Mouse (Mus musculus): ENCODE measurements at regions not wholly inside any gene's neighbourhood (a gene's known extent, or its start where the extent isn't known, plus 50 kb on each side); places are given as distances from the start of the nearest gene placed in this dataset.

GRCm38 (mm10) chr16:77166722-77167121, 153.2 kb downstream of the Usp25 start:
- peak in 1 of 2 experiments; percentile 16 for DNase-seq (ENCODE audit: low spot score in 2 of 2)

GRCm38 (mm10) chr16:77173026-77173692, 159.7 kb downstream of the Usp25 start:
- DNase-seq (ENCODE audit: low spot score in 2 of 2), result no peak

GRCm38 (mm10) chr16:77174744-77175432, 161.4 kb downstream of the Usp25 start:
- DNase-seq (ENCODE audit: low spot score in 2 of 2), result no peak

GRCm38 (mm10) chr16:77180990-77181389, 167.5 kb downstream of the Usp25 start:
- DNase-seq (ENCODE audit: low spot score in 2 of 2), result no peak
